Mouse (Mus musculus) urinary bladder, postnatal 25 days (tissue): Measurements from ENCODE around the gene Mpz.

Experiments
- DNase-seq: peaks from one replicate; pipeline ENCODE4 v3.0.0; 2022; ENCODE audit warnings: low spot score

Mpz gene

DNA sequence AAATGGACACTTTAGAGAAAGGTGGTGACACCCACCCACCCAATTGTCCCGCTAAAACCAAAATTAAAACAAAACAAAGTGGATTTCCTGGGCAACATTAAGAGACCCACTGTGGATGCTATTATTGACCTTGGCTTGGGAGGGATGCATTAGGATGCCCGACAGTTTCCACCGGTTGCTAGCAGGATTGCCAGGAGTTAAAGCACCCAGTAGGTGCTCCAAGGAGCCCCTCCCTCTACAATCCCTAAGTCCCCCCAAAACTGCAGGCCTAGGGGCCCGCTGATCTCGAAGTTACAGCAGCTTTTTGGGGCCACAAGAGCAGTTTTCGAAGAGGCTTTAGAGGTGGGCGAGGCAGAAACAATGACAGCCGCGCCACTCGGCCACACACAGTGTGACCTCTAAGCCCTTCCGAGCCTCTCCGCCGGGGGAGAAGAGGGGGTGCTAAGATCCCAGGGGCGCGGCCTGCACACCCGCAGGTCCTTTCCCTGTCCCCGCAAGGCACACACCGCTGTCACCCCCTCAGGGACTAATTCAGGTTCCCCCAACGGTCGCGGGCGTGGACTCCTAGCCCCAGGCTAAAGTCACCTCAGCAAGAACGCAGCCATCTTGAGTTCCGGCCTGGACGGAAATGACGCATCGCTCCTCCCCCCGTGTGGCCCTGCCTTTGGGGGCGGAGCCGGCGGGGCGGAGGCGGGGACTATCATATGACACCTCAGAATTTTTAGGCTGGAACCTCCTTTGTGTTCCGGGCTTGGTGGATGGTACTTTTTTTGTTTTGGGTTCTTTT, at the start of gene Mpz, which contains the start of gene Sdhc:
Gene Mpz (plus strand): TSS at position 738 of the 787 bp plus-strand sequence.
Gene Sdhc (minus strand): TSS at position 630 of the 787 bp plus-strand sequence.
- DNase-seq, result peak; percentile 97

DNA sequence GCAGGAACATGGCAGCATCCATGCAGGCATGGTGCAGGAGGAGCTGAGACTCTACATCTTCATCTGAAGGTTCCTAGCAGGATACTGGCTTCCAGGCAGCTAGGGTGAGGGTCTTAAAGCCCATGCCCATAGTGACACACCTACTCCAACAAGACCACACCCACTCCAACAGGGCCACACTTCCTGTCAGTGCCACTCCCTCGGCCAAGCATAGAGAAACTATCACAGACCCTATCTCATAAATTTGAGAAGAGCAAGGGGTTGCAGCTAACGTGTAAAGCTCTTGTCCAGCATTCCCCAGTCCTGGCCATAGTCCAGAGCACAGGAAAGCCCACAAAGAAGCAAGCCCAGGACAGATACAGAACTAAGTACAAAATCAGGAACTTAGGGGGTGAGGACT, 49.5 kb upstream of the Mpz start:
- no peak for DNase-seq

DNA sequence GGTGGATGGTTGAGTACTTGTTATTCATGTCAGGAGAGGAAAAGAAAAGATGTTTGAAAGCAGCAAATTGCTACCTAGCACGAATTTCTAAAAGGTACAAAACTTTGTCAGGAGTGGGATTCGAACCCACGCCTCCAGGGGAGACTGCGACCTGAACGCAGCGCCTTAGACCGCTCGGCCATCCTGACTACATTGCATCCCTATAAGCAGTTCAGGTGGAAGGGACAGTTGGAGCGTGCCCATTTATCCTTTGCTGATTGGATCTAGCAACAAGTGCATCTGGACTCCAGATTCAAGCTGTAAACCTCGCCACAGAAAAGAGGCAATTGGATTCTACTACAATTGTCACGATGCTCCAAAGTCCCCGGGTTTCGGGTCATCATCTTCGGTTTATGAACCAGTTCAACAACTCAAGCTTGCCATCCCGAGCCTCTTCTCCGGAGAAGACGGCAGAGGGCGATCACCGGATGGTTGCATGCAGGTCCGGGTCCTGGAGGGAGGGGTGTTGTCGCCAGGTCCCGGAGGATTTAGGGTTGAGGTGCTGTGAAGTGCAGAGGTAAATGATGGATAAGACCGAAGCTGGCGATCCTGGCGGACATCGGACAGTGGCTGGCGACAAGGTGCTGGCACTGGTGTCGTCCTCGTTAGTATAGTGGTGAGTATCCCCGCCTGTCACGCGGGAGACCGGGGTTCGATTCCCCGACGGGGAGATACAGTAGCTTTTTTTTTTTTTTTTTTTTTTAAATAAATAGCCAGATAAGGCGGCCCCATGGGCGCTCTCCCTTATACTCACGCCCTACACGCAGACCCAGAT, 48.6 kb upstream of the Mpz start:
- peak; percentile 92 for DNase-seq

DNA sequence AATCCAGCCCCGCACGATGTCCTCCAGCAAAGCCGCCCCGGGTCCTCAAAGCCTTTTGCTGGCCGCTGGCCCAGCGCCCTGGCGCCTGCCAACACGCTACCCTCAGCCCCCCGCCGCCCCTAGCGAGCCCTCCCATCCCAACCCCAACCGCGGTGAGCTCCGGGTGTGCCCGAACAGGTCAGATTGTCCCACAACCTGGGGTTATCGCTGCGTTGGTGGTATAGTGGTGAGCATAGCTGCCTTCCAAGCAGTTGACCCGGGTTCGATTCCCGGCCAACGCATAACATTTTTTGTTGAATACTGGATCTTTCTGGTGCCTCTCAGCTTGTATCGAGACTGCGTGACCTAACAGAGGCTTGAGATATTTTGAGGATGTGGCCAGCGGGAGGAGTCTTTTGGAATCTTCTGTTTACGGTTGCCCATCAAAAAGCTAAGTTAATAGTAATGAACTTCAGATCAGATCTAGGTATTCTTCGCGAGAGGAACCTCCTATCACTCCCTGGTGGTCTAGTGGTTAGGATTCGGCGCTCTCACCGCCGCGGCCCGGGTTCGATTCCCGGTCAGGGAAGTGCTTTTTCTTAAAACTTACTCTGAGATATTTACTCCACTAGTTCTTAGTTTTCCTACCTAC, 47.8 kb upstream of the Mpz start:
- DNase-seq, result peak; percentile 76

DNA sequence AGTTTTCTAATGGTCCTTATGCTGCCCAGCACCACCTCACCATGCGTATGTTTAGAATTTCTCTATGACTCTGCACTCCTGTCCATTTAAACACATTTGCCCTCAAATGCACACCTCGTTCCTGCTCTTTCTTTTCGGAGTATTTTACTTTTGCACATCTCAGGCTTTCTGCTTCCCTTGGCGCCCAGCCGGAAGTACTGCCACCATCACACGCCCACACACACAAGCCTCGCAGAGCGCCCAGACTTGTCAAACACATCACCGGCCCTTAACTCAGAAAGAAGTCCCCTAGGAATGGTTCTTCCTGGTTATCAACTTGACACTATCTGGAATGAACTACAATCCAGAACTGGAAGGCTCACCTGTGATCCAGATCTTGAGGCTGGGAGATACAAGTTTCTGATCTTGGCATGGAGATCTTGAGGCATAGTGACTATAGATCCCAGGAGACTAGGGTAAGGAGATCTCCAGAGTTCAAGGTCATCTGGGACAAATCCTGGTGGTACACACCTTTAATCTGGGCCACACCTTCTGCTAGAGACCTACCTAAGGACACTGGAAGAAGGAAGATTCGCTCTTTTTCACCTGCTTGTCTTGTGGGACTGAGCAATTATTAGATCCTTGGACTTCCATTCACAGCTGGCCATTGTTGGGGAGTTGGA, 47.2 kb upstream of the Mpz start:
- DNase-seq, result no peak

DNA sequence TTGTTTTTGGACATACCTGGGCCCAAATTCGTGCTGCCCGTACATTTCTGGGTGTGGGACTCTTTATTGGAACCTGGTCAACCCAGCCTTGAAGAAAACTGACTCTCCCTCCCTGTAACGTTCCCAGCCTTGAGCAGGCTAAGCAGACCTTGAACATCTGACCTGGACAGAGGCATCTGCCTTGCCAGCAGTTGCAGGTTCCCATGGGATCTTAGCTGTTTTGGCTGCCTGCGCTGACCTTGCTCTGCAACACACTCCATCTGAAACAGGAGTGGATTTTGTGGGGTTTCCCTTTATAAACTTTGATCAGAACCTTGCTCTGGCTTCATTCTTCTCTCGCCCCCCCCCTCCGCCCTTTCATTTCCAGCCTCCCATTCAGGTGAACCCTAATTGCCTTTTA, 45.3 kb upstream of the Mpz start:
- DNase-seq, result no peak

DNA sequence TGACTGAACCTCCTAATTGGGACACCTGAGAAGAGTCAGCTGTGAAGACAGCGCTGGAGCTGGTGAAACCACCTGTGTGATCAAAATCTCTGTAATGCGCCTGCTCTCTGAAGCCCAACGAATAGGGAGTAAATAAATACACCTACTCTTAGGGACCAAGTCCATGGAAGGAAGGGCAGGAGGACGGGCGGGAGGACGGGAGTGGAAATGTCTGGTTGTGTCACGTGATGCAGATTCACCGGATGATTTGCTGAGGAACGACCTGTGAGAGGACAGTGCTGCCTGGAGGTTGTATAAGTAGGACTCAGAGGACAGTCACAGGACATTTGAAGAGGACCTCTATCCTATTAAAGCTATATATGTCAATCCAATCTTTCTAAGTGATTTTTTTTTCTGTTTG, 40.9 kb upstream of the Mpz start:
- no peak for DNase-seq

DNA sequence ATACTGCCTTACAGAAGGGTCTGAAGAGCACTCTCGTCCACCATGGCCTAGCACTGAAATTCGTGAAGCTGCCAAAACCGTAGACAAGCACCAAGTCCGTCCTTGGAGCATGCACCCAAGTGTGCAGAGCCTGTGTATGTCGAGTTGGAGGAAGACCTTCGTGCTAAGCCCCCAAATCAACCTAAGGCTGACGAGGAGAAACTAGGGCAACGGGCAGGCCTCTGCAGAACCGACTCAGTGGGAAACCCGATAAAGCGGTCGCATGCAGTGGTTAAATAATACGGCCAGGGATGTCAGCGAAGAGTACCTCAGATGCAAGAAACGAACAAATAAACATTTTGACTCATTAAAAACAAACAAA, 39.9 kb upstream of the Mpz start:
- no peak for DNase-seq

DNA sequence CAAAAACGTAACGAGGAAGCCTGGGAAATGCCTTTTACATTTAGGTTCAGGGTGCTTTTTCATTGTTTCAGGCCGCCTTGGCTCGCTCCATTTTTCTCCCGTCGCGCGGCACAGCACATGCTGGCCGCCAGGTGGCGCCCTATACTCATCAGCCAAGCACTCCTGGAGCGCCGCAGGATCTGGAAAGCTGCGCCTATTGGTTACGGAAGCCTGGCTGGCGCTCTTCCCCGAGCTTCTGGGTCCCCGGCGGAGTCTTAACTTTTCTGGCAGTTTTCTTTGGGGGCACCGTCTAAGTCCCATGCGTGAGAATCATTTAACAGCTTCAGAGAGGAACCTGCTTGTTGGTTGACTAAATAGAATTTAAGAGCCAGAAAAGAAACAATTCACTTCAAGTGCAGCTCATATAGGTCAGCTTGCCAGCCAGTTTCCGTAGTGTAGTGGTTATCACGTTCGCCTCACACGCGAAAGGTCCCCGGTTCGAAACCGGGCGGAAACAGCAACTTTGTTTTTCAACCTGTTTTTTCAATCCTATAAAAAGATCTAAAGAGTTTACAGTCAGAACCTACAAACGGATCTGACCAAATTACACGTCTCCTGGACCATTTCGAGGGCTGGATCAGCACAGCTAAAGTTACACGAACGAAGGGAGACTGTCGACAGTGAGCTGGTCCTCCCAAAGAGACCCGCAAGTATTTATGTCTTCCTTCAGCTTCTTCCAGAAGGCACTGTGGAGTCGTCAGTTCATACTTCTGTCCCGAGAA, 39.3 kb upstream of the Mpz start:
- peak; percentile 87 for DNase-seq

DNA sequence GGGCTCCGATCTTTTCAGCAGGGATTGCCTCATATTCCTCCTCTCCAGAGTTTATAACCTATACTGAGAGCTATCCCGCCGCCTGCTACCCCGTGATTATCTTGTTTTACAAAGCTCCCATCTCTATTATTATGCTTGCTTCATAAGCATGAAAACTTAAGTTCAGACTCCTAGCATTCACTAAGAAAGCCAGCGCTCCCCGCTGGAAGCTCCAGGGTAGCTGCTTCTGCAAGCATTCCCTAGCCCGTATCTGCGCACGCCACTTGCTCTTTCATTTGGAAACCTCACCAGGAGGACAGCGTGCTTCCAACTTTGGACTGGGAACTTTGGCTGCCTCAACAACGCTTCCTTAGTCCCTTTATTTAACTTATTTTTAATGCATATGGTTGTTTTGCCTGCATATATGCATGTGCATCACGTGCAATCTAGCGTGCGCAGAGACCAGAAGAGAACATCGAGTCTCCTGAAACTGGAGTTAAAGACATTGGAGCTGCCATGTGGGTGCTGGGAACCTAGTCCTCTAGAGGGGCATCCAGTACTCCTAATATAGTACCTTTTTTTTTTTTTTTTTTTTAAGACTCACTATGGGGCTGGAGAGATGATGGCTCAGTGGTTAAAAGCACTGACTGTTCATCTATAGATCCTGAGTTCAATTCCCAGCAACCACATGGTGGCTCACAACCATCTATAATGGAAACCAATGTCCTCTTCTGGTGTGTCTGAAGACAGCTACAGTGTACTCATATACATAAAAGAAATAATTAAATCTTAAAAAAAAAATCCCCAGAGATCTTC, 38.5 kb upstream of the Mpz start:
- DNase-seq, result peak; percentile 38

DNA sequence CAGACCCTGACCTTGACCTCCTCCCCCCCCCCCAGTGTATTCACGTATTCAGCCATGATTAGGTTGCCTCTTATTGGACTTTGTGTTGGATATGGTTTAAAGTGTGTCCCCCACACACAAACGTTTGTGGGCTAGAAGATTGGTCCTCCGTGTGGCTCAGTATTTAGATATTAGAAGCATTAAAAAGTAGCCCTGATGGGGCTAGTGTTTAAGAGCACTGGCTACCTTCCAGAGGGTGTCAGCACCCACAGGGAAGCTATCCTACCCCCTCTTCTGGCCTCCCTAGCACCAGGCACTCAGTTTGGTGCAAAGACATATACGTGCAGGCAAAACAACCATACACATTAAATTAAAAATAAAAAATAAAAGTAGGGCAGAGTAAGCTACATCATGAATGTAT, 37.5 kb upstream of the Mpz start:
- no peak for DNase-seq

DNA sequence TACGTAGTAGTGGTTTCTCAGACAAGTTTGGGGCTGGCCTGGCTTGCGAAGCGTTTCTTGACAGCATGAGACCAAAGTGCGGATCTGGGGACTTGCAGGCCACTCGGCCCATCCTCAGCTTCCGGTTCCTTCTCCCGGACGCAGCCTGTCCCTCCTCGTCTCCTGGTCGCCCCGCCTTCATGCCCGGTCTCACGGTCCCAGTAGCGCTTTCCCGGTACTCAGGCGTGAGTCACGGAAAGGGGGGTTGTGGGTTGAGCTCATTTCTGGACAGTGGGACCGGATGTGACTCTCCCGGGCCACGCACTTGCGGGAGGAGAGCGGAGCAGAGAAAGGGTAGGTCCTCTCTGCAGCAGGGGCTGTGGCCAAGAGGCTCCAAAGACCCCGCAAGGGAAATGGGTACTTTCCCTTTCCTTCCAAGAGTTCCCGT, 36.6 kb upstream of the Mpz start, which contains the start of gene Cfap126:
Gene Cfap126 (plus strand): TSS at position 46 of the 427 bp plus-strand sequence.
- peak; percentile 76 for DNase-seq

DNA sequence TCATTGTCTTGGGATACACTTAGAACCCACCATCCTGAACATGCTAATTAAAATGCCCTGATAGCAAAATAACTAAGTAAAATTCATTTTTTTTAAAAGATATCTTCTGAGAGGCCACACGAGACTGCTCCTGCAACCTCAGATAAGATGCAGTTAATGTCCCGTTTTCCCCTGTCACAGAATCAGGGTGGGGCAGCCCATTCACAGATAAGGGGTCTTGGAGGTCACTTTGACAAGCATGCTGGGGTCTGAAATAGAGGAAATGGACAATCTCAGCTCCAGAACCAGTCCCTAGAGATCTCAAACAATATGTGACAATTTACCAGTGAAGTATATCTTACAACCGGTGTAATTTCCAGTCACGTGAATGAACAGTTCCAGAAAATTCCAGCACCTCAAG, 34.2 kb upstream of the Mpz start:
- no peak for DNase-seq

DNA sequence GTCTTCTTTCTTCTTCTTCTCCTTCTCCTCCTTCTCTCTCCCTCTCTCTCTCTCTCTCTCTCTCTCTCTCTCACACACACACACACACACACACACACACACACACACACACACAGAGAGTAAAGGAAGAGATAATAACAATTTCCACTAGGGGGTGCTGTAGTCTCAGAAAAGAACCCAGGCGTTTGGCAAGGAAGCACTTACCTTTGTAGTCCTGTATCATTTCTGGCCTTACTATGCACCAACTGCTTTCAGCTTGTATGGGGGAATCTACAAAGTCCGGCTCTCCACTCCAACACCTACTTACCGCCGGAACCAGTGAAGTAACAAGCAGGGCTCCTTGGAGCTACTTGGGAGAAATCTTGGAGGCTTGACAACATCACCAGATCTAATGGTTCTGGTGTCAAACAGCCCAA, 32.2 kb upstream of the Mpz start:
- DNase-seq, result peak; percentile 31

DNA sequence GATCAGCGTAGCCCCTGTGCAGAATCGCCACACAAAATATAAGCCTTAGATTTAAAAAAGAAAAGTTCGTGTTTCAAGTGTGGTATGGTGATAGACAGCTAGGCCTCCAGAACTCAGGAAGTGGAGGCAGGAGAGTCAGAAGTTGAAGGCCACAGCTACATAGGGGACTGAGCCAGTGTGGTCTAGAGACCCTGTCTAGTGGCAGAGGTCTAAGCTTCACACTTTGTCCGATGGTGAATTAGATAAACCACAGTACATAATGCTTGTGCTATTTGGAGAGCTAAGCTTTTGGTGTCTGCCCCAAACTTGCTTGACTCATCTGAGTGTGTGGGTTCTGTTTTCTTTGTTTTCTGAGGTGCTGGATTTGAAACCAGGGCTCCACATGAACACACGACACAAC, 31.5 kb upstream of the Mpz start:
- no peak for DNase-seq

DNA sequence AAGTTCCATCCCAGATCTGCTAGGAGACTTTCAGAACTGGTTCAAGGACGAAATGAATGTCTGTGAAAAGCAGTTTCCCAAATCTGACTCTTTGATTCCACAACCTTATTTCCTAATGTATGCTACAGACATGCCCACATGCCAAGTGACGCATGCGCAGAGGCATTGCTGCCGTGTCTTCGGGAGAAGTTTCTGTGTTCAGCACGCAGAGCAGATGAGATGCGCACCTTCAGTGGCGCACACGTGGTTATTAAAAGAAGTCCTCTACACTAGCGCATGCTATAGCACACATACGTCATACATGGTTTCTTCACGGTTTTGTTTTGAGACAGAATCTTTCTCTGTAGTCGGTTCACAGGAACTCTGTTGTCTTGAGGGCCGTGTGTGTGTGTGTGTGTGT, 31.1 kb upstream of the Mpz start:
- no peak for DNase-seq

DNA sequence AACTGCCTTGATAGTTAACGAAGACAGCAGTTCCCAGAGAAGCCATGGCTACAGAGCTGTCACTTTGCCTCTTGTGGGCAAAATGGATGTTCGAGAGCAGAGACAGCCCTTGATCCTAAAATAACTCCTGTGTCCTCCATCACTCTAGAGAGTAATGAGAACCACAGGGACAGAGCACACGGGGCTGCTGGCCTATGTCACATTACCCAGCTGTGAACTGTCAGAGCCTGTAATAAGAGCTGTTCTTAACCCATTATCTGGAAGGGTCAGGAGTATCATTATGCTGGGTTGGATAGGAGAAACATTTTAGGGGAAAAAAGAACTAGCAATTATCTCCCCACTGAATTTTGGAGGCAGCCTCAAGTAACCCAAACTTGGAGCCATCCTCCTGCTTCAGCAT, 29.6 kb upstream of the Mpz start:
- no peak for DNase-seq

DNA sequence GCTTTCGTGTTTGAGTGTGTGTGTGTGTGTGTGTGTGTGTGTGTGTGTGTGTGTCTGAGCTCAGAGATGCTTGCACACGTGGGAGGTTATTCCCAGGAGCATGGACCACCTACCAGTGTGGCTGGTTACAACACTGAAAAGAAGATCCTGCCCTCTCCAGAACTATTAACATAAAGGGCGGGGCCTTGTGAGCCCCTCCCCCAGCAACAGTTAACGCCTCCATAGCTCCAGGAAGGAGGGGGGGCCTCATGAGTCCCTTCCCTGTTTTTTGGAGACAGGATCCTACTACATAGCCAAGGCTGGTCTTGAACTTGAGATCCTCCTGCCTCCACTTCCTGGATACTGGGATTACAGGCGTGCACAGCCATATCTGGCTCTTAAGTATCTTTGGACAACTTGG, 28.7 kb upstream of the Mpz start:
- no peak for DNase-seq

DNA sequence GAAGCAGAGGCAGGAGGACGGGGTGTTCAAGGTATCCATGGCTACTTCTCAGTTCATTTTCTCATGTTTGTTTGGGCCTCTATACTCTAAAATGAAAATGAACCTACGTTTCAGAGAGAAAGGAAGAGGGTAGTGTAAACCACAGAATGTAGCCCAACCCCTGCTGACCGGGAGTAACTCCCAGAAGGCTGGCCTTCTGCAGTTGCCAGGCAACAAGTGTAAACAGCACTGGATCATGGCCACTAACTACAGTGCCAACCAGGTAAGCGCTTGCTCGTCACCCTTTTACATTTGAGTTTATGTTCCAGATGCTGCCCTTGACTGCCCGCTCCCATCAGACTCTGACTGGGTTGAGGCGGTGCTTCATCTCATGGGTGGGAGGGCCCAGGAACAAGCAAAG, 27.6 kb upstream of the Mpz start:
- peak; percentile 16 for DNase-seq

DNA sequence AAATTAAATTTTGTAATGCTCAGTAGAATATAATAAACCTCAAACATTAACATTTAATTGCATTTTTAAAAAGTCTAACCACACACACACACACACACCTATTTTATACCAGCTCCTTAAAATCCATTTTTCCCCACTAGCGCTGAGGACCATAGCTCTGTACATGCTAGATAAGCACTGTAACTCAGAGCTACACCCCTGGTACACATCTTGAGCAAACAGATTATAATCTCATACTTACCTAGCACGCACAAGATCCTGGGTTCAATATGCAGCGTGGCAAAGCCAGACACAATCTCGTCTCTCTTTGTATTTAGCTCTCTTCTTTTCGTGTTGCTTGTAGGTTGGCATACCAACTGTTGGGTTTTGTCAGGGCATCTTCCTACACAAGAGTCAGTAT, 26.1 kb upstream of the Mpz start:
- DNase-seq, result no peak

DNA sequence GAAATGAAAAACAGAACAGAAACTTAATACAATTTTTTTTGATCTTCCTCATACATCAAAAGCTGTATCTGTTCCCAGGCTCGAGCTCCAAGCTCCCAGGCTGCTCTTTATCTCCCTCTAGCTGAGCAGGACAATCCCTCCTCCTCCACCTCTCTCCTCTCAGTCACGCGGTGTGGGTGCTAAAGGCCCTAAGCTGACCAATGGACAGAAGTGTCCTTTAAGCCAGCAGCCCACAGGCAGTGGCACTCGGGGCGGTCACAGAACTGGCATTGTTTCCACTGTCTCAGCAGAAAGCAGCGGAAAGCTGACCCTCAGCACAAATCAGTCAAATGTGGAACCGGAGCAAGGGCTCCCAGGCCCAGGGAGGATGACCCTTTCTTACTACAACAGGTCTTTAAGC, 21.3 kb upstream of the Mpz start:
- DNase-seq, result no peak
